Mouse (Mus musculus): Measurements from ENCODE around the gene Drc7. TPM values are rescaled to one million over a fixed set of nuclear protein-coding genes. Genes with fewer than 3 reads are reported as not detected.

The Drc7 gene
- polyA plus RNA-seq, 1 experiment from 2014 or later, result 0.15 TPM

GRCm38 (mm10) chr8:95037106-95037925 is 17.6 kb upstream of the Drc7 start:
- Histone ChIP-seq H3K9me3 (no peaks in the 10 kb centered on the region), H3K36me3 (replicated peaks) (no peaks in the 10 kb centered on the region), H3K27ac (replicated peaks) (no peak overlapping the region), H3K27me3 (replicated peaks; ENCODE audit: low read depth, poor library complexity, severe bottlenecking) (no peaks in the 10 kb centered on the region), H3K4me1 (no peaks in the 10 kb centered on the region), H3K4me3 (no peak overlapping the region)
- WGBS, result 68% methylated on average over 7 of the region's 7 CpGs
- DNase-seq (ENCODE audit: low spot score), result peak; percentile 25

- H3K27ac ChIP-seq (replicated peaks), result no peak overlapping the region
- WGBS, result 73% methylated on average over 6 of the region's 6 CpGs
- no peaks in the 10 kb centered on the region for H3K27me3 ChIP-seq (replicated peaks; ENCODE audit: low read depth, poor library complexity, severe bottlenecking)
- H3K36me3 ChIP-seq (replicated peaks), result no peaks in the 10 kb centered on the region
- DNase-seq (ENCODE audit: low spot score), result no peak
- H3K4me3 ChIP-seq, result no peak overlapping the region
- H3K4me1 ChIP-seq, result peaks cover 3% of the 10 kb centered on the region; the same call in 1 of the 2 replicates
- no peaks in the 10 kb centered on the region for H3K9me3 ChIP-seq
Observed at GRCm38 (mm10) chr8:95041883-95042784, 12.8 kb upstream of the Drc7 start.

- Histone ChIP-seq H3K36me3 (replicated peaks) (no peaks in the 10 kb centered on the region), H3K4me1 (peaks cover 18% of the 10 kb centered on the region; the same call in 1 of the 2 replicates), H3K9me3 (no peaks in the 10 kb centered on the region), H3K4me3 (no peak overlapping the region), H3K27me3 (replicated peaks; ENCODE audit: low read depth, poor library complexity, severe bottlenecking) (no peaks in the 10 kb centered on the region), H3K27ac (replicated peaks) (no peak overlapping the region)
- no peak for DNase-seq (ENCODE audit: low spot score)
- 73% methylated on average over 4 of the region's 4 CpGs for WGBS
Observed at GRCm38 (mm10) chr8:95044811-95045210, 10.1 kb upstream of the Drc7 start.

- 72% methylated on average over 3 of the region's 3 CpGs for WGBS
Observed at GRCm38 (mm10) chr8:95046982-95047381, 7.9 kb upstream of the Drc7 start.

DNA sequence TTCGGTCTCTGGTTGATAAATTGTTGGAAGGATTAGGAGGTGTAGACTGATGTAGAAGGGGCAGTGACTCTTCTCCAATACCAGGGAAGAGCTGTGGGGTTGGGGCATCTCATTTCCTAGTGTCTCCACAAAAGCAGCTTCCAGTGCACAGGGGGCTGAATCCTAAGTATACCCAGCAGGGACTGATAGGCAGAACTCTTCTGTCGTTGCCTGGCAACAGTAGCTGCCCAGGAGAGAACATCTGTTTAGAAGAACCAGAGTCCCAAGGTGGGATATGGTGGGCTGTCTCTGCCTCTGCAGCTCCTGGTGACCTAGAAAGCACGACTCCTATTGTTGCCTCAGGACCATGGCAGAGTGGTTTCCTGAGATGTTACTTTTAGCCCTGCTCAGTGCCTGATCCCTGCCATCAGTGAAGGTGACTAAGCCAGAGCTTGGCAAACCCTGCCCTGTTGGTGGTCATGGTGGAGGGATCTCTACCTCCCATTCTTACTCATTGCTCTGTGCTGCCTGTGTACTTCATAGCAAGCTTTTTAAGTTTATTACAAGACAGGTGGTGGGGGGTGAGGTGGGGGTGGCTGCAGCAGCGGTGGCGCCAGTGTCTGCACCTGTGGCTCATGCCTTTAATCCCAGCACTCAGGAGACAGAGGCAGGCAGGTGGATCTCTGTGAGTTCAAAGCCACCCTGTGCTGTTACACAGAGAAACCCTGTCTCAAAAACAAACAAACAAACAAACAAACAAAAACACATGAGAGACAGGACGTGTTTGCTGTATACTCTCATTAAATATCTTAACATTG is 6.8 kb upstream of the Drc7 start:
- WGBS, result 65% methylated on average over 6 of the region's 6 CpGs
- no peak for DNase-seq (ENCODE audit: low spot score)
- H3K9me3 ChIP-seq, result no peaks in the 10 kb centered on the region
- H3K27me3 ChIP-seq (replicated peaks; ENCODE audit: low read depth, poor library complexity, severe bottlenecking), result no peaks in the 10 kb centered on the region
- H3K27ac ChIP-seq (replicated peaks), result no peak overlapping the region
- peaks cover 19% of the 10 kb centered on the region; the same call in 1 of the 2 replicates for H3K4me1 ChIP-seq
- no peak overlapping the region for H3K4me3 ChIP-seq
- no peaks in the 10 kb centered on the region for H3K36me3 ChIP-seq (replicated peaks)

More at GRCm38 (mm10) chr8:95046982-95047381, 7.9 kb upstream of the Drc7 start:
- Histone ChIP-seq H3K9me3 (no peaks in the 10 kb centered on the region), H3K36me3 (replicated peaks) (no peaks in the 10 kb centered on the region), H3K4me1 (peaks cover 19% of the 10 kb centered on the region; the same call in 1 of the 2 replicates), H3K27ac (replicated peaks) (no peak overlapping the region), H3K27me3 (replicated peaks; ENCODE audit: low read depth, poor library complexity, severe bottlenecking) (no peaks in the 10 kb centered on the region), H3K4me3 (no peak overlapping the region)
- DNase-seq (ENCODE audit: low spot score), result no peak

GRCm38 (mm10) chr8:95049636-95050035 is 5.3 kb upstream of the Drc7 start:
- WGBS, result 79% methylated on average over 2 of the region's 2 CpGs
- Histone ChIP-seq H3K27ac (replicated peaks) (no peak overlapping the region), H3K4me3 (no peak overlapping the region), H3K4me1 (peaks cover 19% of the 10 kb centered on the region; the same call in 1 of the 2 replicates), H3K36me3 (replicated peaks) (no peaks in the 10 kb centered on the region), H3K27me3 (replicated peaks; ENCODE audit: low read depth, poor library complexity, severe bottlenecking) (no peaks in the 10 kb centered on the region), H3K9me3 (no peaks in the 10 kb centered on the region)
- no peak for DNase-seq (ENCODE audit: low spot score)

- WGBS, result 59% methylated on average over 6 of the region's 6 CpGs
- DNase-seq (ENCODE audit: low spot score), result no peak
- H3K27ac ChIP-seq (replicated peaks), result no peak overlapping the region
- H3K36me3 ChIP-seq (replicated peaks), result no peaks in the 10 kb centered on the region
- H3K4me1 ChIP-seq, result peaks cover 4% of the 10 kb centered on the region; the same call in 1 of the 2 replicates
- H3K4me3 ChIP-seq, result no peak overlapping the region
- H3K27me3 ChIP-seq (replicated peaks; ENCODE audit: low read depth, poor library complexity, severe bottlenecking), result no peaks in the 10 kb centered on the region
- no peaks in the 10 kb centered on the region for H3K9me3 ChIP-seq
Observed at GRCm38 (mm10) chr8:95054438-95054837, 465 bp upstream of the Drc7 start.

GRCm38 (mm10) chr8:95056414-95056813 is 1.5 kb downstream of the Drc7 start:
- no peaks in the 10 kb centered on the region for H3K27me3 ChIP-seq (replicated peaks; ENCODE audit: low read depth, poor library complexity, severe bottlenecking)
- H3K4me3 ChIP-seq, result no peak overlapping the region
- 88% methylated on average over 5 of the region's 5 CpGs for WGBS
- no peak for DNase-seq (ENCODE audit: low spot score)
- H3K27ac ChIP-seq (replicated peaks), result no peak overlapping the region
- no peaks in the 10 kb centered on the region; the same call in 1 of the 2 replicates for H3K4me1 ChIP-seq
- no peaks in the 10 kb centered on the region for H3K36me3 ChIP-seq (replicated peaks)
- no peaks in the 10 kb centered on the region for H3K9me3 ChIP-seq

GRCm38 (mm10) chr8:95058661-95059060 is 3.8 kb downstream of the Drc7 start:
- WGBS, result 83% methylated on average over 6 of the region's 6 CpGs
- Histone ChIP-seq H3K36me3 (replicated peaks) (no peaks in the 10 kb centered on the region), H3K4me1 (no peaks in the 10 kb centered on the region; the same call in 1 of the 2 replicates), H3K9me3 (no peaks in the 10 kb centered on the region), H3K27me3 (replicated peaks; ENCODE audit: low read depth, poor library complexity, severe bottlenecking) (no peaks in the 10 kb centered on the region), H3K4me3 (no peak overlapping the region), H3K27ac (replicated peaks) (no peak overlapping the region)
- DNase-seq (ENCODE audit: low spot score), result no peak

DNA sequence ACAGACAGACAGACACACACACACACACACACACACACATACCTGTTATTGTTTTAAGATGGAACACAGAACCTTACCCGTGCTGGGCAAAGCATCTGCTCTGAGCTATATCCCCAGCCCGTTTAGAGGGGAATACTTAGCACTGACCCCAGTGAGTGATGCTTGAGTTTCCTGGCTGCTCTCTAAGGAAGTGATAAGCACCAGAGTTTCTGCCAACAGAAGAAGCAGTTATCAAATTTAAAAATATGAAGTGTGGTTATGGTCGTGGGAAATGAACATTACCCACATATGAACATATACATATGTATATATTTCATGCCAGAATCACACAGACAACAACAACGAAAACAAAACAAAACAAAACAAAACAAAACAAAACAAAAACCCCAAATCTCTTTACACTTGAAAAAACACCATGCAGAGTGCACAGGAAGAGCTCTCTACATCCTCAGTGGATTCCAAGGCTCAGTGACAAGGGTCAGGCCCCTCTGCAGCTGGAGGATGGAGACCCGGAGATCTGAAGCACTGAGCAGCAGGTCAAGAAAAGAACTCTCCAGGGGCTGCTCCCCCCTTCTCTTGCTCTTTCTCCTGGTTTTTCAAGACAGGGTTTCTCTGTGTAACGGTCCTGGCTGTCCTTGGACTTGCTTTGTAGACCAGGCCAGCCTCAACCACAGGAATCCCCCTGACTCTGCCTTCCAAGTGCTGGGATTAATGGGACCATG is 5.1 kb downstream of the Drc7 start:
- 72% methylated on average over 6 of the region's 6 CpGs for WGBS
- H3K4me1 ChIP-seq, result no peaks in the 10 kb centered on the region; the same call in 1 of the 2 replicates

GRCm38 (mm10) chr8:95064531-95064930 is 9.6 kb downstream of the Drc7 start:
- no peaks in the 10 kb centered on the region for H3K4me1 ChIP-seq
- no peaks in the 10 kb centered on the region for H3K27me3 ChIP-seq (replicated peaks; ENCODE audit: low read depth, poor library complexity, severe bottlenecking)
- H3K36me3 ChIP-seq (replicated peaks), result no peaks in the 10 kb centered on the region
- no peaks in the 10 kb centered on the region for H3K9me3 ChIP-seq
- DNase-seq (ENCODE audit: low spot score), result no peak
- WGBS, result 85% methylated on average over 2 of the region's 2 CpGs
- H3K27ac ChIP-seq (replicated peaks), result no peak overlapping the region
- no peak overlapping the region for H3K4me3 ChIP-seq

More for the DNA sequence above, 5.1 kb downstream of the Drc7 start:
- Histone ChIP-seq H3K27me3 (replicated peaks; ENCODE audit: low read depth, poor library complexity, severe bottlenecking) (no peaks in the 10 kb centered on the region), H3K36me3 (replicated peaks) (no peaks in the 10 kb centered on the region), H3K4me3 (no peak overlapping the region), H3K9me3 (no peaks in the 10 kb centered on the region), H3K27ac (replicated peaks) (no peak overlapping the region)
- no peak for DNase-seq (ENCODE audit: low spot score)

Data from embryonic facial prominence, embryonic 10.5 days (tissue).